Comparison of ENCODE assay signal across 16 mouse cellular contexts in genomic region chr8:94694701-94695100, GRCm38 (mm10). TPM values are rescaled to one million over a fixed set of nuclear protein-coding genes. Genes with fewer than 3 reads are reported as not detected.
A peak's percentile ranks its signal among the peaks of the same experiment; 100 is the strongest.
DNase-seq lines count a peak whose midpoint lies in the region; ATAC-seq and TF ChIP-seq lines count a peak whose summit lies in the region.
"Had no signal": no experiment of that assay in that cellular context is flagged by ENCODE, and none has a peak within 500 bp of the region (broad histone marks: within the 10 kb centered on the region; RNA-seq: fewer than 3 reads in every experiment).

No protein-coding gene starts in this region.

- no peak for DNase-seq in hindbrain, embryonic 11.5 days (ENCODE audit: low spot score)
- peak; percentile 91 for DNase-seq in midbrain, embryonic 11.5 days (ENCODE audit: low spot score, missing footprints)
- no peak for DNase-seq in midbrain, embryonic 14.5 days
- DNase-seq in hindbrain, postnatal 0 days (ENCODE audit: low spot score): no peak
- DNase-seq in lung, adult 2 months: no peak
- DNase-seq in urinary bladder, postnatal 10 days (ENCODE audit: low spot score): no peak
- DNase-seq: adrenal gland, postnatal 36 days; cerebellum, adult 11-12 months; kidney, adult 11 months; spleen, adult 18-20 months; thymus, postnatal 14 days had no signal

- H3K36me3 ChIP-seq in hindbrain, embryonic 12.5 days: no peaks in the 10 kb centered on the region
- H3K36me3 ChIP-seq in hindbrain, embryonic 11.5 days (ENCODE audit: control insufficient read depth, insufficient read depth, low read length): no peaks in the 10 kb centered on the region
- H3K36me3 ChIP-seq in midbrain, embryonic 11.5 days (ENCODE audit: control insufficient read depth, insufficient read depth, low read length): no peaks in the 10 kb centered on the region
- no peaks in the 10 kb centered on the region for H3K36me3 ChIP-seq in midbrain, embryonic 14.5 days (ENCODE audit: control insufficient read depth, insufficient read depth, low read length)
- H3K36me3 ChIP-seq in hindbrain, postnatal 0 days (ENCODE audit: insufficient read depth, low read length): no peaks in the 10 kb centered on the region
- H3K36me3 ChIP-seq in stomach, embryonic 16.5 days (ENCODE audit: control insufficient read depth, insufficient read depth, low read length): no peaks in the 10 kb centered on the region

- H3K27ac ChIP-seq in hindbrain, embryonic 12.5 days: no peak overlapping the region
- no peak overlapping the region for H3K27ac ChIP-seq in hindbrain, embryonic 11.5 days (ENCODE audit: low read depth, low read length)
- H3K27ac ChIP-seq in midbrain, embryonic 11.5 days (ENCODE audit: low read depth, low read length): no peak overlapping the region
- H3K27ac ChIP-seq in midbrain, embryonic 14.5 days (replicated peaks; ENCODE audit: low read depth, low read length): no peak overlapping the region
- H3K27ac ChIP-seq in hindbrain, postnatal 0 days: no peak overlapping the region
- no peak overlapping the region for H3K27ac ChIP-seq in stomach, embryonic 16.5 days (ENCODE audit: low read length)

- H3K27me3 ChIP-seq in hindbrain, embryonic 12.5 days: peaks cover 66% of the 10 kb centered on the region
- peaks cover 43% of the 10 kb centered on the region for H3K27me3 ChIP-seq in hindbrain, embryonic 11.5 days (ENCODE audit: control insufficient read depth, insufficient read depth, low read length)
- peaks cover 44% of the 10 kb centered on the region for H3K27me3 ChIP-seq in midbrain, embryonic 11.5 days (ENCODE audit: control insufficient read depth, insufficient read depth, low read length)
- peaks cover 43% of the 10 kb centered on the region for H3K27me3 ChIP-seq in midbrain, embryonic 14.5 days (ENCODE audit: control insufficient read depth, insufficient read depth, low read length)
- peaks cover 28% of the 10 kb centered on the region for H3K27me3 ChIP-seq in hindbrain, postnatal 0 days (ENCODE audit: insufficient read depth, low read length)
- H3K27me3 ChIP-seq in stomach, embryonic 16.5 days (ENCODE audit: control insufficient read depth, insufficient read depth, low read length): peaks cover 35% of the 10 kb centered on the region

- no peak for ATAC-seq in hindbrain, embryonic 12.5 days (ENCODE audit: low FRiP score)
- no peak for ATAC-seq in hindbrain, embryonic 11.5 days (ENCODE audit: low FRiP score)
- no peak for ATAC-seq in midbrain, embryonic 11.5 days (ENCODE audit: low FRiP score)
- ATAC-seq in midbrain, embryonic 14.5 days (ENCODE audit: low FRiP score, low TSS enrichment): no peak
- ATAC-seq in hindbrain, postnatal 0 days: no peak
- no peak for ATAC-seq in stomach, embryonic 16.5 days (ENCODE audit: insufficient read depth, low FRiP score)

- no peak for TF ChIP-seq CTCF in hindbrain, postnatal 0 days (IDR thresholded peaks at IDR 0.05; ENCODE audit: low read depth)
- TF ChIP-seq CTCF in lung, adult 2 months (IDR thresholded peaks at IDR 0.05; ENCODE audit: insufficient read depth, low read length): no peak

- H3K9ac ChIP-seq in hindbrain, embryonic 12.5 days: no peak overlapping the region
- H3K9ac ChIP-seq in hindbrain, embryonic 11.5 days (ENCODE audit: low read depth, low read length): no peak overlapping the region
- H3K9ac ChIP-seq in midbrain, embryonic 11.5 days (ENCODE audit: low read length): no peak overlapping the region
- H3K9ac ChIP-seq in midbrain, embryonic 14.5 days (replicated peaks; ENCODE audit: low read length): no peak overlapping the region
- no peak overlapping the region for H3K9ac ChIP-seq in hindbrain, postnatal 0 days (replicated peaks; ENCODE audit: low read length)
- peak overlapping the region; percentile 76; the same call in 1 of the 2 replicates for H3K9ac ChIP-seq in stomach, embryonic 16.5 days (ENCODE audit: low read length)

- H3K9me3 ChIP-seq in hindbrain, embryonic 12.5 days (replicated peaks): no peaks in the 10 kb centered on the region
- H3K9me3 ChIP-seq in hindbrain, embryonic 11.5 days (ENCODE audit: control insufficient read depth, low read length): no peaks in the 10 kb centered on the region
- H3K9me3 ChIP-seq in midbrain, embryonic 11.5 days (ENCODE audit: control insufficient read depth, low read length): no peaks in the 10 kb centered on the region
- H3K9me3 ChIP-seq in midbrain, embryonic 14.5 days (ENCODE audit: control insufficient read depth, low read length): no peaks in the 10 kb centered on the region
- H3K9me3 ChIP-seq in hindbrain, postnatal 0 days (ENCODE audit: low read length): no peaks in the 10 kb centered on the region
- H3K9me3 ChIP-seq in stomach, embryonic 16.5 days (replicated peaks; ENCODE audit: control insufficient read depth, low read length): no peaks in the 10 kb centered on the region

- WGBS in hindbrain, embryonic 12.5 days: 3% methylated on average over 6 of the region's 6 CpGs
- WGBS in hindbrain, embryonic 11.5 days: 2% methylated on average over 6 of the region's 6 CpGs
- WGBS in midbrain, embryonic 11.5 days: 4% methylated on average over 6 of the region's 6 CpGs
- 3% methylated on average over 6 of the region's 6 CpGs for WGBS in midbrain, embryonic 14.5 days
- 8% methylated on average over 6 of the region's 6 CpGs for WGBS in hindbrain, postnatal 0 days
- WGBS in stomach, embryonic 16.5 days: 10% methylated on average over 6 of the region's 6 CpGs
- 34% methylated on average over 6 of the region's 6 CpGs for WGBS in lung, adult 2 months

- no peak overlapping the region for H3K4me3 ChIP-seq in hindbrain, embryonic 12.5 days
- no peak overlapping the region for H3K4me3 ChIP-seq in hindbrain, embryonic 11.5 days (ENCODE audit: low read depth, low read length)
- no peak overlapping the region for H3K4me3 ChIP-seq in midbrain, embryonic 11.5 days (ENCODE audit: low read depth, low read length)
- H3K4me3 ChIP-seq in midbrain, embryonic 14.5 days (replicated peaks; ENCODE audit: low read depth, low read length): no peak overlapping the region
- H3K4me3 ChIP-seq in hindbrain, postnatal 0 days (ENCODE audit: low read length): peak overlapping the region; percentile 44; the same call in 1 of the 2 replicates
- H3K4me3 ChIP-seq in stomach, embryonic 16.5 days (replicated peaks; ENCODE audit: low read length): peak overlapping the region; percentile 47
- no peak overlapping the region for H3K4me3 ChIP-seq in lung, adult 2 months (replicated peaks; ENCODE audit: extremely low read depth, low read depth, low read length)

- H3K4me1 ChIP-seq in hindbrain, embryonic 12.5 days: peaks cover 13% of the 10 kb centered on the region
- H3K4me1 ChIP-seq in hindbrain, embryonic 11.5 days (replicated peaks; ENCODE audit: control insufficient read depth, insufficient read depth, low read length): peaks cover 9% of the 10 kb centered on the region
- peaks cover 10% of the 10 kb centered on the region for H3K4me1 ChIP-seq in midbrain, embryonic 11.5 days (ENCODE audit: control insufficient read depth, insufficient read depth, low read length)
- peaks cover 12% of the 10 kb centered on the region for H3K4me1 ChIP-seq in midbrain, embryonic 14.5 days (ENCODE audit: control insufficient read depth, insufficient read depth, low read length)
- peaks cover 13% of the 10 kb centered on the region; the same call in 1 of the 2 replicates for H3K4me1 ChIP-seq in hindbrain, postnatal 0 days (ENCODE audit: insufficient read depth, low read length)
- peaks cover 19% of the 10 kb centered on the region for H3K4me1 ChIP-seq in stomach, embryonic 16.5 days (ENCODE audit: control insufficient read depth, insufficient read depth, low read length)
- peaks cover 8% of the 10 kb centered on the region for H3K4me1 ChIP-seq in lung, adult 2 months (ENCODE audit: control insufficient read depth, insufficient read depth, low read length)

- no peak for TF ChIP-seq POLR2A in lung, adult 2 months (IDR thresholded peaks at IDR 0.05; ENCODE audit: borderline replicate concordance, extremely low read depth, low read depth, low read length)

- H3K4me2 ChIP-seq in hindbrain, embryonic 12.5 days (replicated peaks): 0 out of 2 replicates have a peak overlapping the region, but pooled peaks have one; percentile 61
- H3K4me2 ChIP-seq in hindbrain, embryonic 11.5 days (replicated peaks; ENCODE audit: low read depth, low read length): no peak overlapping the region
- no peak overlapping the region; the same call in 1 of the 2 replicates for H3K4me2 ChIP-seq in midbrain, embryonic 11.5 days
- H3K4me2 ChIP-seq in midbrain, embryonic 14.5 days (ENCODE audit: low read length): no peak overlapping the region
- H3K4me2 ChIP-seq in hindbrain, postnatal 0 days (ENCODE audit: low read depth, low read length): peak overlapping the region; percentile 67; the same call in 1 of the 2 replicates
- peak overlapping the region; percentile 61 for H3K4me2 ChIP-seq in stomach, embryonic 16.5 days (ENCODE audit: low read depth, low read length)

RNA-seq across cellular contexts. Expression of gene Pllp, which starts 1.4 kb away (rescaled TPM):
- 0.25 and 0.41 TPM in 2 replicates for polyA plus RNA-seq in hindbrain, embryonic 12.5 days (2016; fragmentation: Nextera tagmentation; extraction: Ambion mirVana)
- polyA plus RNA-seq in hindbrain, embryonic 11.5 days (2014; fragmentation: Nextera tagmentation; extraction: Ambion mirVana): 0.25 and 0.63 TPM in 2 replicates
- polyA plus RNA-seq in midbrain, embryonic 11.5 days (2014; fragmentation: Nextera tagmentation; extraction: Ambion mirVana): 0.66 TPM in 1 of 2 replicates, not detected in the other
- polyA plus RNA-seq in midbrain, embryonic 14.5 days (2014; fragmentation: Nextera tagmentation; extraction: Ambion mirVana): 0.82 and 1.3 TPM in 2 replicates
- 19.0 and 20.3 TPM in 2 replicates for total RNA-seq in hindbrain, postnatal 0 days (2014; rRNA removed)
- polyA plus RNA-seq in hindbrain, postnatal 0 days (2015; fragmentation: Nextera tagmentation; extraction: Ambion mirVana): 18.6 and 20.6 TPM in 2 replicates
- polyA plus RNA-seq in stomach, embryonic 16.5 days (2015; fragmentation: Nextera tagmentation; extraction: Ambion mirVana): 125 and 188 TPM in 2 replicates
- 108 and 172 TPM in 2 replicates for polyA plus RNA-seq in lung, adult 2 months (2012; rRNA removed)
- polyA plus RNA-seq: heart, embryonic 14.5 days had no signal

RNA-seq across cellular contexts. Expression of gene Arl2bp, which starts 28.3 kb away (rescaled TPM):
- 205 and 223 TPM in 2 replicates for polyA plus RNA-seq in hindbrain, embryonic 12.5 days (2016; fragmentation: Nextera tagmentation; extraction: Ambion mirVana)
- polyA plus RNA-seq in hindbrain, embryonic 11.5 days (2014; fragmentation: Nextera tagmentation; extraction: Ambion mirVana): 65.2 and 94.5 TPM in 2 replicates
- polyA plus RNA-seq in midbrain, embryonic 11.5 days (2014; fragmentation: Nextera tagmentation; extraction: Ambion mirVana): 94.6 and 108 TPM in 2 replicates
- polyA plus RNA-seq in midbrain, embryonic 14.5 days (2014; fragmentation: Nextera tagmentation; extraction: Ambion mirVana): 83.0 and 99.4 TPM in 2 replicates
- total RNA-seq in hindbrain, postnatal 0 days (2014; rRNA removed): 134 and 234 TPM in 2 replicates
- 199 and 208 TPM in 2 replicates for polyA plus RNA-seq in hindbrain, postnatal 0 days (2015; fragmentation: Nextera tagmentation; extraction: Ambion mirVana)
- 112 and 113 TPM in 2 replicates for polyA plus RNA-seq in stomach, embryonic 16.5 days (2015; fragmentation: Nextera tagmentation; extraction: Ambion mirVana)
- 104 and 126 TPM in 2 replicates for polyA plus RNA-seq in lung, adult 2 months (2012; rRNA removed)

RNA-seq across cellular contexts. Expression of gene Ccl22, which starts 50.7 kb away (rescaled TPM):
- polyA plus RNA-seq in hindbrain, embryonic 12.5 days (2016; fragmentation: Nextera tagmentation; extraction: Ambion mirVana): not detected in 2 replicates
- not detected in 2 replicates for polyA plus RNA-seq in hindbrain, embryonic 11.5 days (2014; fragmentation: Nextera tagmentation; extraction: Ambion mirVana)
- not detected in 2 replicates for polyA plus RNA-seq in midbrain, embryonic 11.5 days (2014; fragmentation: Nextera tagmentation; extraction: Ambion mirVana)
- polyA plus RNA-seq in midbrain, embryonic 14.5 days (2014; fragmentation: Nextera tagmentation; extraction: Ambion mirVana): 0.67 TPM in 1 of 2 replicates, not detected in the other
- 0.05 TPM in 1 of 2 replicates, not detected in the other for total RNA-seq in hindbrain, postnatal 0 days (2014; rRNA removed)
- 0.10 and 0.13 TPM in 2 replicates for polyA plus RNA-seq in hindbrain, postnatal 0 days (2015; fragmentation: Nextera tagmentation; extraction: Ambion mirVana)
- not detected in 2 replicates for polyA plus RNA-seq in stomach, embryonic 16.5 days (2015; fragmentation: Nextera tagmentation; extraction: Ambion mirVana)
- 11.8 and 11.9 TPM in 2 replicates for polyA plus RNA-seq in lung, adult 2 months (2012; rRNA removed)
- total RNA-seq: adrenal gland, postnatal 36 days; gastrocnemius, adult 8-10 months; layer of hippocampus, postnatal 25 days had no signal
- polyA plus RNA-seq: heart, embryonic 14.5 days had no signal

Comparison
In these comparisons a context has a peak if more than half of its experiments do, and no peak if none do; other contexts are left out.
1. H3K4me2 ChIP-seq: peak in hindbrain, embryonic 12.5 days (single experiment), hindbrain, postnatal 0 days (single experiment) and stomach, embryonic 16.5 days (single experiment); none in hindbrain, embryonic 11.5 days (single experiment), midbrain, embryonic 11.5 days (single experiment) and midbrain, embryonic 14.5 days (single experiment).
2. H3K4me3 ChIP-seq: peak in hindbrain, postnatal 0 days (single experiment) and stomach, embryonic 16.5 days (single experiment); none in hindbrain, embryonic 12.5 days (single experiment), hindbrain, embryonic 11.5 days (single experiment), midbrain, embryonic 11.5 days (single experiment), midbrain, embryonic 14.5 days (single experiment) and lung, adult 2 months (single experiment).